Mouse (Mus musculus) kidney, embryonic 16.5 days (tissue): ENCODE data around the gene Mical3. TPM values are rescaled to one million over a fixed set of nuclear protein-coding genes. Genes with fewer than 3 reads are reported as not detected.

Experiments used
- ATAC-seq: fragments of 200-750 bp; cut with Nextera tagmentation; 2 replicates; pipeline ENCODE4 v1.8.0; 2017; ENCODE audit warnings: moderate TSS enrichment; ENCODE audit not compliant: low FRiP score, low TSS enrichment
- H3K27ac ChIP-seq: fragments of 300-500 bp; sonication (generic); 2 replicates; pipeline ENCODE4 v1.5.1; 2014; ENCODE audit warnings: low read length
- H3K27me3 ChIP-seq: fragments of 300-500 bp; sonication (generic); 2 replicates; pipeline ENCODE4 v1.6.1; 2014; ENCODE audit warnings: low read length, control low read depth, mixed read lengths; ENCODE audit not compliant: insufficient read depth
- H3K36me3 ChIP-seq: fragments of 300-500 bp; sonication (generic); 2 replicates; pipeline ENCODE4 v1.6.1; 2014; ENCODE audit warnings: low read length, control low read depth, mixed read lengths; ENCODE audit not compliant: insufficient read depth
- H3K4me1 ChIP-seq: fragments of 300-500 bp; sonication (generic); 2 replicates; pipeline ENCODE4 v1.6.1; 2014; ENCODE audit warnings: low read length, control low read depth, mixed read lengths; ENCODE audit not compliant: insufficient read depth
- H3K4me2 ChIP-seq: fragments of 300-500 bp; sonication (generic); replicated peaks from 2 replicates; pipeline ENCODE4 v1.6.1; 2014; ENCODE audit warnings: low read depth, low read length
- H3K4me3 ChIP-seq: fragments of 300-500 bp; sonication (generic); 2 replicates; pipeline ENCODE4 v1.5.1; 2014; ENCODE audit warnings: mild to moderate bottlenecking, low read length
- H3K9ac ChIP-seq: fragments of 300-500 bp; sonication (generic); replicated peaks from 2 replicates; pipeline ENCODE4 v1.6.1; 2014; ENCODE audit warnings: low read length
- H3K9me3 ChIP-seq: fragments of 300-500 bp; sonication (generic); 2 replicates; pipeline ENCODE4 v1.6.1; 2016; ENCODE audit warnings: low read length, control low read depth
- WGBS: fragments of 180-500 bp; shearing (Covaris S2); extraction: QIAGEN DNeasy Blood & Tissue Kit; methylation state at CpG from one replicate; pipeline ENCODE4 v1.1.7; 2014; 5-methylcytosine and 5-hydroxymethylcytosine counted together
- polyA plus RNA-seq: library from polyadenylated mRNA; unstranded; fragments of >200 nt; fragmentation: Nextera tagmentation; extraction: Ambion mirVana; gene quantifications from 2 replicates; pipeline ENCODE4 v1.2.1, GENCODE M21; 2015

Gene Mical3
- polyA plus RNA-seq, 1 experiment from 2014 or later, result 10.9 TPM

GRCm38 (mm10) chr6:121051972-121052629 is 78.7 kb downstream of the Mical3 start:
- Histone ChIP-seq H3K27ac (no peak overlapping the region), H3K27me3 (no peaks in the 10 kb centered on the region), H3K4me3 (no peak overlapping the region), H3K4me2 (no peak overlapping the region), H3K36me3 (no peaks in the 10 kb centered on the region), H3K9ac (no peak overlapping the region), H3K9me3 (no peaks in the 10 kb centered on the region), H3K4me1 (peaks cover 53% of the 10 kb centered on the region)
- no peak for ATAC-seq
- 95% methylated on average over 13 of the region's 13 CpGs for WGBS

- Histone ChIP-seq H3K4me3 (no peak overlapping the region), H3K9ac (no peak overlapping the region), H3K9me3 (no peaks in the 10 kb centered on the region), H3K27ac (no peak overlapping the region), H3K4me1 (peaks cover 48% of the 10 kb centered on the region), H3K4me2 (no peak overlapping the region), H3K27me3 (no peaks in the 10 kb centered on the region), H3K36me3 (no peaks in the 10 kb centered on the region)
- 71% methylated on average over 8 of the region's 8 CpGs for WGBS
- no peak for ATAC-seq
These were observed 79.4 kb downstream of the Mical3 start for GRCm38 (mm10) chr6:121051411-121051810.

- Histone ChIP-seq H3K4me1 (peaks cover 55% of the 10 kb centered on the region), H3K36me3 (no peaks in the 10 kb centered on the region), H3K27me3 (no peaks in the 10 kb centered on the region), H3K9me3 (no peaks in the 10 kb centered on the region), H3K9ac (no peak overlapping the region; the same call in 1 of the 2 replicates), H3K27ac (peak overlapping the region; percentile 85), H3K4me3 (no peak overlapping the region), H3K4me2 (no peak overlapping the region)
- 43% methylated on average over 8 of the region's 8 CpGs for WGBS
- peak; percentile 93 for ATAC-seq
These were observed 82.1 kb downstream of the Mical3 start for GRCm38 (mm10) chr6:121048696-121049095.

- peak; percentile 43; the same call in 1 of the 2 replicates for ATAC-seq
- WGBS, result 26% methylated on average over 20 of the region's 20 CpGs
- H3K4me2 ChIP-seq, result no peak overlapping the region
- peak overlapping the region; percentile 6 for H3K27ac ChIP-seq
- H3K9me3 ChIP-seq, result no peaks in the 10 kb centered on the region
- H3K36me3 ChIP-seq, result peaks cover 11% of the 10 kb centered on the region
- 0 out of 2 replicates have a peak overlapping the region, but pooled peaks have one; percentile 39 for H3K9ac ChIP-seq
- H3K27me3 ChIP-seq, result no peaks in the 10 kb centered on the region
- H3K4me1 ChIP-seq, result peaks cover 50% of the 10 kb centered on the region
- H3K4me3 ChIP-seq, result no peak overlapping the region
These were observed 85.3 kb downstream of the Mical3 start for GRCm38 (mm10) chr6:121045345-121046080.

- WGBS, result 45% methylated on average over 14 of the region's 14 CpGs
- H3K4me3 ChIP-seq, result no peak overlapping the region
- no peak overlapping the region for H3K4me2 ChIP-seq
- H3K36me3 ChIP-seq, result peaks cover 19% of the 10 kb centered on the region
- no peaks in the 10 kb centered on the region for H3K9me3 ChIP-seq
- H3K4me1 ChIP-seq, result peaks cover 33% of the 10 kb centered on the region
- no peaks in the 10 kb centered on the region for H3K27me3 ChIP-seq
- H3K27ac ChIP-seq, result no peak overlapping the region
- 0 out of 2 replicates have a peak, but pooled peaks have one; percentile 10 for ATAC-seq
- H3K9ac ChIP-seq, result no peak overlapping the region
These were observed 87.2 kb downstream of the Mical3 start for GRCm38 (mm10) chr6:121043434-121044189.

- 86% methylated on average over 3 of the region's 3 CpGs for WGBS
- Histone ChIP-seq H3K27ac (no peak overlapping the region), H3K36me3 (peaks cover 19% of the 10 kb centered on the region), H3K4me3 (no peak overlapping the region), H3K9me3 (no peaks in the 10 kb centered on the region), H3K27me3 (no peaks in the 10 kb centered on the region), H3K4me1 (peaks cover 13% of the 10 kb centered on the region; the same call in 1 of the 2 replicates), H3K9ac (no peak overlapping the region), H3K4me2 (no peak overlapping the region)
- ATAC-seq, result no peak
These were observed 91.1 kb downstream of the Mical3 start for GRCm38 (mm10) chr6:121039719-121040118.

GRCm38 (mm10) chr6:121039286-121039685 is 91.5 kb downstream of the Mical3 start:
- H3K27me3 ChIP-seq, result no peaks in the 10 kb centered on the region
- no peaks in the 10 kb centered on the region for H3K9me3 ChIP-seq
- no peak overlapping the region for H3K4me2 ChIP-seq
- no peak overlapping the region for H3K4me3 ChIP-seq
- WGBS, result 84% methylated on average over 9 of the region's 9 CpGs
- peaks cover 21% of the 10 kb centered on the region for H3K36me3 ChIP-seq
- ATAC-seq, result no peak
- no peak overlapping the region for H3K9ac ChIP-seq
- peaks cover 11% of the 10 kb centered on the region; the same call in 1 of the 2 replicates for H3K4me1 ChIP-seq
- no peak overlapping the region for H3K27ac ChIP-seq

GRCm38 (mm10) chr6:121037086-121037485 is 93.7 kb downstream of the Mical3 start:
- no peak overlapping the region for H3K27ac ChIP-seq
- H3K4me3 ChIP-seq, result no peak overlapping the region
- 59% methylated on average over 4 of the region's 4 CpGs for WGBS
- no peaks in the 10 kb centered on the region for H3K27me3 ChIP-seq
- no peak overlapping the region for H3K9ac ChIP-seq
- ATAC-seq, result no peak
- no peaks in the 10 kb centered on the region for H3K4me1 ChIP-seq
- H3K36me3 ChIP-seq, result peaks cover 42% of the 10 kb centered on the region
- H3K9me3 ChIP-seq, result peaks cover 4% of the 10 kb centered on the region; the same call in 1 of the 2 replicates
- no peak overlapping the region for H3K4me2 ChIP-seq

- Histone ChIP-seq H3K27ac (no peak overlapping the region), H3K9me3 (peaks cover 4% of the 10 kb centered on the region; the same call in 1 of the 2 replicates), H3K4me2 (no peak overlapping the region), H3K9ac (no peak overlapping the region), H3K4me1 (no peaks in the 10 kb centered on the region), H3K27me3 (no peaks in the 10 kb centered on the region), H3K36me3 (peaks cover 42% of the 10 kb centered on the region), H3K4me3 (no peak overlapping the region)
- no peak for ATAC-seq
- WGBS, result 57% methylated on average over 3 of the region's 3 CpGs
These were observed 94.9 kb downstream of the Mical3 start for GRCm38 (mm10) chr6:121035929-121036328.
